Mouse (Mus musculus) neural tube, embryonic 13.5 days (tissue): Measurements from ENCODE around the gene Pth. TPM values are rescaled to one million over a fixed set of nuclear protein-coding genes. Genes with fewer than 3 reads are reported as not detected.

Source experiments
- ATAC-seq: fragments of 200-750 bp; cut with Nextera tagmentation; 2 replicates; pipeline ENCODE4 v1.8.0; 2017; ENCODE audit warnings: low read depth, mild to moderate bottlenecking, moderate TSS enrichment, moderate library complexity
- H3K27ac ChIP-seq: fragments of 300-500 bp; sonication (generic); replicated peaks from 2 replicates; pipeline ENCODE4 v1.5.1; 2015; ENCODE audit warnings: moderate library complexity, mild to moderate bottlenecking, inconsistent platforms
- H3K27me3 ChIP-seq: fragments of 300-500 bp; sonication (generic); 2 replicates; pipeline ENCODE4 v1.6.1; 2015; ENCODE audit warnings: mild to moderate bottlenecking, inconsistent platforms
- H3K36me3 ChIP-seq: fragments of 300-500 bp; sonication (generic); 2 replicates; pipeline ENCODE4 v1.6.1; 2015; ENCODE audit warnings: mild to moderate bottlenecking, inconsistent platforms
- H3K4me1 ChIP-seq: fragments of 300-500 bp; sonication (generic); replicated peaks from 2 replicates; pipeline ENCODE4 v1.6.1; 2015; ENCODE audit warnings: inconsistent platforms
- H3K4me2 ChIP-seq: fragments of 300-500 bp; sonication (generic); 2 replicates; pipeline ENCODE4 v1.6.1; 2015; ENCODE audit warnings: inconsistent platforms, mild to moderate bottlenecking, moderate library complexity
- H3K4me3 ChIP-seq: fragments of 300-500 bp; sonication (generic); 2 replicates; pipeline ENCODE4 v1.5.1; 2015; ENCODE audit warnings: mild to moderate bottlenecking, inconsistent platforms
- H3K9ac ChIP-seq: fragments of 300-500 bp; sonication (generic); 2 replicates; pipeline ENCODE4 v1.6.1; 2015; ENCODE audit warnings: moderate library complexity, mild to moderate bottlenecking, inconsistent platforms
- H3K9me3 ChIP-seq: fragments of 300-500 bp; sonication (generic); 2 replicates; pipeline ENCODE4 v1.6.1; 2016; ENCODE audit warnings: inconsistent platforms
- WGBS: fragments of 180-500 bp; shearing (Covaris S2); methylation state at CpG from one replicate; pipeline ENCODE4 v1.1.7; 2015; 5-methylcytosine and 5-hydroxymethylcytosine counted together
- polyA plus RNA-seq: library from polyadenylated mRNA; unstranded; fragments of >200 nt; fragmentation: Nextera tagmentation; extraction: Ambion mirVana; gene quantifications from 2 replicates; pipeline ENCODE4 v1.2.1, GENCODE M21; 2015

Gene Pth
- polyA plus RNA-seq = not detected in 2 replicates

DNA sequence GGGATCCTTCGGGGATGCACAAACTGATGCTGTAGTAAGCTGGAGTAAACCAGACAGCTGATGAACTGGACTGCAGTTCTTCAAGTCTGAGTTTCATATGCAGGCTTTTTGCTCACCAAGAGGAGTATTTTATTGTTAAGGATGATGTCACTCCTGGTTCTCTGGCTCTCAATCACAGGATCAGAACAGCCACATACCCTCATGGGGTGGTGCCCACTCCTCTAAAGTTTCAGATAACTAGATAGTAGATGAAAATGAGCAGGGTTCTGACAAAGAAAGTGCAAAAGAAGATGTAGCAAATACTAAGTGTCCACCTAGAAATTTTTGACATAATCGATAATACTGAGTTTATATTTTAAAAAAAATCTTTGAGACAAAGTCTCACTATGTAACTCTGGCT, at the start of gene Pth:
Pth (minus strand) TSS at position 101 of the 400 bp plus-strand sequence.
- Histone ChIP-seq H3K4me3 (no peak within 1 kb of the TSS), H3K9ac (no peak within 1 kb of the TSS), H3K36me3 (no peaks in the 10 kb centered on the region), H3K4me1 (no peaks in the 10 kb centered on the region), H3K27ac (no peak within 1 kb of the TSS), H3K9me3 (no peaks in the 10 kb centered on the region), H3K4me2 (no peak within 1 kb of the TSS), H3K27me3 (no peaks in the 10 kb centered on the region)
- 90% methylated on average over 2 of the region's 2 CpGs for WGBS
- ATAC-seq = no peak

DNA sequence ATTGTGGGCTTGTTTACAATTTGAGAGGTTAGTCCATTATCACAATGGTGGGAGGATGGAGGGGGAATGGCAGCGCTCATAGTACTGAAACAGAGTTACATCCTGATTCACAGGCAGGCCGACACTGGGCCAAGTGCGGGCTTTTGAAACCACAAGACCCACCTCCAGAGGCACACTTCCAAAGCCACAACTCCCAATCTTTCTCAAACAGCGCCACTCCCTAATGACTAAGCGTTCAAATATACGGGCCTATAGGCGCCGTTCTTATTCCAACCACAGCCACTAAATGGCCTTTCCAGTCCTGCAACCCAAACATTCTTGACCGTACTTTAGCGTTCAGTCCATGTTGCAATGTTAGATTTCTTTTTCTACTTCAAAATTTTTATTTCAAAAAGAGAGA, 47.9 kb upstream of the Pth start:
- H3K9me3 ChIP-seq = peaks cover 6% of the 10 kb centered on the region; the same call in 1 of the 2 replicates
- H3K4me2 ChIP-seq = no peak overlapping the region
- no peak overlapping the region for H3K4me3 ChIP-seq
- H3K27ac ChIP-seq = no peak overlapping the region
- no peak for ATAC-seq
- H3K4me1 ChIP-seq = no peaks in the 10 kb centered on the region
- no peaks in the 10 kb centered on the region for H3K27me3 ChIP-seq
- H3K9ac ChIP-seq = no peak overlapping the region
- H3K36me3 ChIP-seq = no peaks in the 10 kb centered on the region
- 94% methylated on average over 10 of the region's 10 CpGs for WGBS

DNA sequence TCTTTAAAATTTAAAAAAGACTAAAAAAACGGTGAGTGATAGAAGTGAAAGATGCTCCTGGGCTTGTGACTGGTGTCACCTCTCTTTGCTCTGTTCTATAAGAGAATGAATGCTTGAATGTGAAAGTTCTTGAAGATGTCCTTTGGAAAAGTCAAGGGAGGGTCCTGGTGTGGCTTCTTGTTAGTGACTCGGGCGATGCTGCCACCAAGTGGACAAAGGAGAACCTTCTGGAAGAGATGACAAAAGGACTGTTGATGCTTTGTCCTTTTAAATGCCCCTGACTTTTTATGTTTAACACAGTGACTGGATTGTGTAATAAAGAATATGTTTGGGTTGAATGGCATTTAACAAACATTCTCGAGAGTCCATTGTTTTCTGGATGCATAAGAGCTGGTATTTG, 45.9 kb upstream of the Pth start:
- no peaks in the 10 kb centered on the region for H3K27me3 ChIP-seq
- no peak overlapping the region for H3K4me2 ChIP-seq
- H3K4me1 ChIP-seq = no peaks in the 10 kb centered on the region
- no peak overlapping the region for H3K9ac ChIP-seq
- H3K27ac ChIP-seq = no peak overlapping the region
- no peaks in the 10 kb centered on the region for H3K9me3 ChIP-seq
- ATAC-seq = no peak
- no peak overlapping the region for H3K4me3 ChIP-seq
- H3K36me3 ChIP-seq = no peaks in the 10 kb centered on the region
- 22% methylated on average over 4 of the region's 4 CpGs for WGBS

DNA sequence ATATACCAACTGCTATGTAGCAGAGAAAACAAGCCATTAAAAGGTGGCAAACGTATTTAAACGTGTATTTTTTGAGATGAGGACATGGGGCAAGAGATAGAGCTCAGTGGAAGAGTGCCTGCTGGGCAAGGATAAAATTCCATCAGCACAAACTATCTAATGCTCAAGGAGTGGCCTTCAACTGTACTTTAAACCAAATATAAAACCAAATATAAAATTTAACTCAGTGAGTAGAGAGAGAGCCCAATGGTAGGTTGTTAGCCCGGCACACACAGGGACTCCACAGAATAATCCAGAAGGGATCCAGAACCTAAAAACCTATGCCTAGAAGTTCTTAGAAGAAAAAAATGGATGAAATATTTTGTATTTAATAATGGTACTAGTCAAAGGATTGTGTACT, 45.1 kb upstream of the Pth start:
- Histone ChIP-seq H3K4me1 (no peaks in the 10 kb centered on the region), H3K4me3 (no peak overlapping the region), H3K4me2 (no peak overlapping the region), H3K9me3 (no peaks in the 10 kb centered on the region), H3K27ac (no peak overlapping the region), H3K36me3 (no peaks in the 10 kb centered on the region), H3K9ac (no peak overlapping the region), H3K27me3 (no peaks in the 10 kb centered on the region)
- WGBS = 87% methylated on average over 3 of the region's 3 CpGs
- no peak for ATAC-seq

DNA sequence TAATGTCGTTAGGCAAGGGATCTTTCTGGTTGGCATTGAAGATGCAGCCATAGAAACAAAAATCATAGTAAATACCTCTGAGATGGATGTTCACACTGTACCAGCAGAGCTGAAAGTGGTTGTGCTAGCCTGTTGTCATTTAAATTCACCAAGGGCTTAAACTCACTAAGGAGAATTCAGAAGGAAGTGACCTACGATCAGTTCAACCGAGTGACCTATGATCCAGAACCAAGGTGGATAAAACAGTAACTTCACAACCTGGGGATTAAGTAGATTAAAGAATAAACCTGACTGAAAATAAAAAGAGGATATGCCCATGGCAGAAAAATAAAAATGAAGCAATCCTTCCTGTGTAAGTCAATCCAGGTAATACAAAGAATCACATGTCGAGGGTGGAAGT, 44.5 kb upstream of the Pth start:
- ATAC-seq = no peak
- Histone ChIP-seq H3K4me2 (no peak overlapping the region), H3K27me3 (no peaks in the 10 kb centered on the region), H3K9me3 (no peaks in the 10 kb centered on the region), H3K9ac (no peak overlapping the region), H3K36me3 (no peaks in the 10 kb centered on the region), H3K4me3 (no peak overlapping the region), H3K27ac (no peak overlapping the region), H3K4me1 (no peaks in the 10 kb centered on the region)
- WGBS = 88% methylated on average over 4 of the region's 4 CpGs

DNA sequence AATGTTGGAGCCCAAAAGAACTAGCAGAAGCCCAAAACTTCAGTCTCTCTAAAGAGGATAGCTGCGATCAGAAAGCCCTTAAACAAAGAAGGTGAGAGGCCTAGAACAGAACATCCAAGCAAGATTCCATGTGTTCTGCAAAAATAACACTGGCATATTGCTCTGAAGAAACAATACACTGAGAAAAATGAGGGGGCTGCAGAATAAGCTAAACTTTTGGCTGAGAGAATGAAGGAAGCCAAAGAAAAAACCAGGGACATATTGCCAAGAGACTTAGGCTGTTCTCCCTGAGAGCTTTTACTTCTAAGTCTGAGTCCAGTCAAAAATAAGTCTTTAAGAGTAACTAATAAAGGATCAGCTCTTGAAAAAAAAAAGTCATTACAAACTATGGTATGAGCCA, 32.4 kb upstream of the Pth start:
- H3K9ac ChIP-seq = no peak overlapping the region
- no peak overlapping the region for H3K27ac ChIP-seq
- H3K4me3 ChIP-seq = no peak overlapping the region
- ATAC-seq = no peak
- H3K27me3 ChIP-seq = no peaks in the 10 kb centered on the region
- 100% methylated on average over 1 of the region's 1 CpGs for WGBS
- no peak overlapping the region for H3K4me2 ChIP-seq
- H3K4me1 ChIP-seq = no peaks in the 10 kb centered on the region
- H3K36me3 ChIP-seq = no peaks in the 10 kb centered on the region
- no peaks in the 10 kb centered on the region for H3K9me3 ChIP-seq

DNA sequence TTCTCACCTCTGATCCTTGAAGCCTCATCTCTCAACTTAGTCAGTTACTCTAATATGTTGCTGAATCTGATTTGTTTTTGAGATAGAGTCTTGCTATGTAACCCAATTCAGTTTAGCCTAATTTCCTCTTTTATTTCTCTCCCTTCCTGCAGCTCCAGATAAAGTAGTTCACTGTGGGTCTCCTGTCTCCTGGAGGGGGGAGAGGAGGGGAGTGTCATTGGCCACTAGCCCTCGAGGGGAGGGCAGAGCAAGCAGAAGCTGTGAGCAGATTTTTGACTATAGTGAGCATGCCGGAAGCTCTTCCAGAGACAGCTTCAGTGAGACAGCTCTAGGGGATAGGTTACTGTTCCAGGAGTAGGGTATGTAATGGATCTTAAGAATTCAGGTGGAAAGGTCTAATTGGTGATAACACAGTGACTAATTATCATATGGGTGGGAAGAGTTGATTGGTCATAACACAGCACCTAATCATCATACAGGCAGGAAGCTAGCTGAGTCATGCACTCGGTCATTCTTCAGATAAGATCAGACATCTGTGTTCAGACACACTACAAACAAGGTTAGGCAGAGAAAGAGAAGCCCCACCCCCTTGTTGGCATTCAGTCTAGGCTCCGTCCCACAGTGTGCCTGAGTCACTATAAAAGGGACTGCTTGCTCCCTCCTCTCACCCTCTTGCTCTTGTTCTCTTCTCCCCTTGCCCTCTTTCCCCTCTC, 30.9 kb upstream of the Pth start:
- Histone ChIP-seq H3K27ac (no peak overlapping the region), H3K36me3 (no peaks in the 10 kb centered on the region), H3K9me3 (no peaks in the 10 kb centered on the region), H3K27me3 (no peaks in the 10 kb centered on the region), H3K4me1 (no peaks in the 10 kb centered on the region), H3K4me3 (no peak overlapping the region), H3K4me2 (no peak overlapping the region), H3K9ac (no peak overlapping the region)
- WGBS = 49% methylated on average over 4 of the region's 4 CpGs
- ATAC-seq = no peak

DNA sequence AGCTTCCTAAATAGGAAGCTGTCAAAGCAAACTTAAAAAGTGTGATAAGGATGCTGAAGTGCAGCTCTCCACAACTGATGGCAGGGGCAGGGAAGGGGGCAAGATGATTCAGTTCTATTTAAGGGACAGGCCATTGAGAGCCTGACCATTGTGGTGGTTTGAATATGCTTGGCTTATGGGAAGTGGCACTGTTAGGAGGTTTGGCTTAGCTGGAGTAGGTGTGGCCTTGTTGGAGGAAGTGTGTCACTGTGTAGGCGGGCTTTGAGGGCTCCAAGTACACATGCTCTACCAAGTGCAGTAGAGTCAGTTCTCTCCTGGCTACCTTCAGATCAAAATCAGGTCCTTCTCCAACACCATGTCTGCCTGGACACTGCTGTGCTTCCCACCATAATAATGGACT, 28.2 kb upstream of the Pth start:
- Histone ChIP-seq H3K27ac (no peak overlapping the region), H3K4me3 (no peak overlapping the region), H3K9me3 (no peaks in the 10 kb centered on the region), H3K9ac (no peak overlapping the region), H3K4me1 (no peaks in the 10 kb centered on the region), H3K4me2 (no peak overlapping the region), H3K27me3 (no peaks in the 10 kb centered on the region), H3K36me3 (no peaks in the 10 kb centered on the region)
- ATAC-seq = no peak
- WGBS = 96% methylated on average over 1 of the region's 1 CpGs

DNA sequence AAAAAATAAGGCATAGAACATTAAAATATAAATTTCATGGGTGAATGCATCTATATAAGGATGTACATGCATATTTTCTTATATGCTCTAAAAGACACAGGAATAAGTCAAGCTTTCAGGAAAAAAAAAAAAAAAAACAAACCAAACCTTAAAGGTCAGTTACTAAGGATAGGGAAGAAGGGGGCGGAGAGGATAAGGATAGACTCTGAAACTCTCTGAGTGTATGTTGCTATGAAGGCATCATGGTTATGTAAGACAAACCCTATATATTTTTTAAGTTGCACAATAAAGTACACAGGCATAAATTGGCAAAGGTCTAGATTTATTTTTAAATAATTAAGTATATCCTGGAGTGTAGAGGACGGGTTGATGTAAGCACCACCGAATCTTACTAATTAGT, 26.9 kb upstream of the Pth start:
- Histone ChIP-seq H3K4me1 (no peaks in the 10 kb centered on the region), H3K27ac (no peak overlapping the region), H3K9me3 (no peaks in the 10 kb centered on the region), H3K4me2 (no peak overlapping the region), H3K36me3 (no peaks in the 10 kb centered on the region), H3K27me3 (no peaks in the 10 kb centered on the region), H3K9ac (no peak overlapping the region), H3K4me3 (no peak overlapping the region)
- 85% methylated on average over 3 of the region's 3 CpGs for WGBS
- no peak for ATAC-seq

DNA sequence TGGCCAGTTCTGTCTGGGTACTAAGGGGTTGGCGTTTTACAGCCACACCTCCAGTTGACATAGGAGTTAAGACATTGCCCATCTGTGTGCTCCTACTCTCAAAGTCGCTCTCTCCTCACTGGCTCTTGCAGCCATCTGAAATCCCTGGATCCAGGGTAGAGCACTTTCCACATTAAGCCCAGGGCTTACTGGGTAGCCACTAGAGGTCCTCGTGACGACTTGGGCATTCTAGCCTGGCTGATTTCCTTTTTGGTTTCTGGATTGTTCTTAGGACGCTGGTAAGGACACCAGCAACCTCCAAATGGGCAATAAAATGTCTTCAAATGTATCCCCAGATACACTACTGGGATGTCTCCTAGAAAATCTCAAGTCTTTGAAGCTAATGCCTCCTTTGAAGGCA, 20.3 kb upstream of the Pth start:
- Histone ChIP-seq H3K36me3 (no peaks in the 10 kb centered on the region), H3K9me3 (no peaks in the 10 kb centered on the region), H3K4me3 (no peak overlapping the region), H3K4me2 (no peak overlapping the region), H3K9ac (no peak overlapping the region), H3K4me1 (no peaks in the 10 kb centered on the region), H3K27me3 (no peaks in the 10 kb centered on the region), H3K27ac (no peak overlapping the region)
- ATAC-seq = no peak
- WGBS = 67% methylated on average over 5 of the region's 5 CpGs

DNA sequence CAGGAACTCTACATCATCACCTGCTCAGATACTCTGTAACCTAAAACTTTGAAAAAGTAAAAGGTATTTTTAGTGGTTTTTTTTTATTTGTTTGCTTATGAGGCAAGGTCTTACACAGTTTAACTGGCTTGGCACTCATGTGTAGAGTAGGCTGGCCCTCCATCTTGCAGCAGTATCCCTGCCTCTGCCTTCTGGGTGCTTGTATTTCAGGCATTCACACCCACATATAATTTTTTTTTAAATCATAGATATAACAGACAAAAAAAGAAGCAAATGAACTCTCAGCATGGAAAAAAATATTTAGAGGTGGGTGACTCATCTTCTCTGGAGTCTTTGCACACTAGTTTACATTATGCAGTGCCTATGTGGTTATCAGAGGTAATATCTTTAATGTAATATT, 9.7 kb upstream of the Pth start:
- no peak overlapping the region for H3K9ac ChIP-seq
- H3K4me1 ChIP-seq = no peaks in the 10 kb centered on the region
- no peaks in the 10 kb centered on the region for H3K27me3 ChIP-seq
- no peaks in the 10 kb centered on the region for H3K36me3 ChIP-seq
- H3K9me3 ChIP-seq = no peaks in the 10 kb centered on the region
- H3K4me2 ChIP-seq = no peak overlapping the region
- ATAC-seq = no peak
- H3K4me3 ChIP-seq = no peak overlapping the region
- no peak overlapping the region for H3K27ac ChIP-seq

DNA sequence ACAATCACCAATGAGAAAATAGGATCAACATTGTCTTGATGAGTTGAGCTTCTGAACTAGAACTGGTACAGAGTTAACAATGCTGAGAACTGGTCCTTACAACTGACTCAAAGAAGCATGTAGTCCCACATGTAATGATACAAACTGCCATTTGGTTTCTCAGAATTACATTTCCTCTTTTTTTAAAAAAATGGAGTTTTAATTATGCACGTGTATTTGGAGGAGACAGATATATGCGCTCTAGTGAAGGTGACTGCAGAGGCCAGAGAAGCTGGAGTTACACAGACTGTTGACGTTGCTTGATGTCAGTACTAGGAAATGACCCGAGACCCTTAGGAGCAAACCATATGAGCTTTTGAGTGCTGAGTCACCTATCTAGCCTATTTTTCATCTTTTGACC, 8.3 kb upstream of the Pth start:
- Histone ChIP-seq H3K9me3 (no peaks in the 10 kb centered on the region), H3K4me2 (no peak overlapping the region), H3K36me3 (no peaks in the 10 kb centered on the region), H3K4me1 (no peaks in the 10 kb centered on the region), H3K4me3 (no peak overlapping the region), H3K27me3 (no peaks in the 10 kb centered on the region), H3K27ac (no peak overlapping the region), H3K9ac (no peak overlapping the region)
- no peak for ATAC-seq
- WGBS = 86% methylated on average over 4 of the region's 4 CpGs

DNA sequence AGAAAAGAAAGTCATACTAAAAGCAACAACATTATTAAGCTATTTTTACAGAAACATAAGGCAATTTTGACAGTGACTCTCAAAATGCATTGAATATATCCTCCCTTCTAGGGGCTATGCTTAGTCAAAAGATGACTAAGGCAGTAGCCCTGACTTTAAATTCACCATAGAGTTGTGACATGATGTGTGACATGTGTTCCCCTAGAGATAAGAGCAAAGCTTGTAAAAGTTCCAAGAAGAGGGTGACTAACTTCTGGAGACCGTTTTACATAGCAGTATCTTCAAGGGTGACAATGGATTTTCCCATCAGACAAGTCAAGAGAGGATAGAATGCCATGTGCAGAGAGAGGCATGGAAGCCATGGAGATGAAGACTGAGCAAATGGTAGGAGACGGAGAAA, 3.2 kb upstream of the Pth start:
- WGBS = 86% methylated on average over 2 of the region's 2 CpGs
- Histone ChIP-seq H3K4me1 (no peaks in the 10 kb centered on the region), H3K36me3 (no peaks in the 10 kb centered on the region), H3K4me3 (no peak overlapping the region), H3K4me2 (no peak overlapping the region), H3K9ac (no peak overlapping the region), H3K27ac (no peak overlapping the region), H3K27me3 (no peaks in the 10 kb centered on the region), H3K9me3 (no peaks in the 10 kb centered on the region)
- no peak for ATAC-seq
